Mouse (Mus musculus): ENCODE data around the gene Samd4. TPM values are rescaled to one million over a fixed set of nuclear protein-coding genes. Genes with fewer than 3 reads are reported as not detected.

The Samd4 gene
- total RNA-seq, 2 experiments from 2014 or later = 56.0 to 58.2 TPM

GRCm38 (mm10) chr14:46902498-46903087 is 19.9 kb downstream of the Samd4 start:
- intact Hi-C loops (cut with DNase I) = no loop called here
- no peak for DNase-seq

- DNase-seq = no peak
- intact Hi-C loops (cut with DNase I) = no loop called here
These were observed 21.6 kb downstream of the Samd4 start for GRCm38 (mm10) chr14:46904276-46904675.

- no peak for DNase-seq
- intact Hi-C loops (cut with DNase I) = no loop called here
These were observed 26.2 kb downstream of the Samd4 start for GRCm38 (mm10) chr14:46908858-46909257.

- intact Hi-C loops (cut with DNase I) = no loop called here
- no peak for DNase-seq
These were observed 29.8 kb downstream of the Samd4 start for GRCm38 (mm10) chr14:46912496-46912895.

- intact Hi-C loops (cut with DNase I) = no loop called here
- peak; percentile 23 to 47 for DNase-seq
These were observed 31.7 kb downstream of the Samd4 start for GRCm38 (mm10) chr14:46914356-46914755.

- intact Hi-C loops (cut with DNase I) = no loop called here
- no peak for DNase-seq
These were observed 32.9 kb downstream of the Samd4 start for GRCm38 (mm10) chr14:46915555-46915954.

- intact Hi-C loops (cut with DNase I) = no loop called here
- no peak for DNase-seq
These were observed 33.9 kb downstream of the Samd4 start for GRCm38 (mm10) chr14:46916581-46916980.

GRCm38 (mm10) chr14:46917136-46917535 is 34.5 kb downstream of the Samd4 start:
- intact Hi-C loops (cut with DNase I) = no loop called here
- DNase-seq = no peak

- no peak for DNase-seq
- intact Hi-C loops (cut with DNase I) = no loop called here
These were observed 34.9 kb downstream of the Samd4 start for GRCm38 (mm10) chr14:46917581-46917980.

- DNase-seq = no peak
- intact Hi-C loops (cut with DNase I) = loop anchor here (2.0 kb wide), 1 partner anchor 36 kb away; no protein-coding TSS in a partner anchor
These were observed 37.8 kb downstream of the Samd4 start for GRCm38 (mm10) chr14:46920496-46920895.

- DNase-seq = no peak
- intact Hi-C loops (cut with DNase I) = loop anchor here (2.0 kb wide), 1 partner anchor 37 kb away; no protein-coding TSS in a partner anchor
These were observed 38.7 kb downstream of the Samd4 start for GRCm38 (mm10) chr14:46921178-46921975.

- intact Hi-C loops (cut with DNase I) = no loop called here
- peak; percentile 32 to 34 for DNase-seq
These were observed 41.3 kb downstream of the Samd4 start for GRCm38 (mm10) chr14:46923931-46924330.

- DNase-seq = no peak
- intact Hi-C loops (cut with DNase I) = no loop called here
These were observed 41.8 kb downstream of the Samd4 start for GRCm38 (mm10) chr14:46924422-46924821.

GRCm38 (mm10) chr14:46928556-46928955 is 45.9 kb downstream of the Samd4 start:
- intact Hi-C loops (cut with DNase I) = no loop called here
- no peak for DNase-seq

GRCm38 (mm10) chr14:46932121-46932520 is 49.5 kb downstream of the Samd4 start:
- intact Hi-C loops (cut with DNase I) = no loop called here

GRCm38 (mm10) chr14:46932708-46933107 is 50.1 kb downstream of the Samd4 start:
- no peak for DNase-seq

More at GRCm38 (mm10) chr14:46932121-46932520, 49.5 kb downstream of the Samd4 start:
- no peak for DNase-seq

GRCm38 (mm10) chr14:46941077-46941476 is 58.4 kb downstream of the Samd4 start:
- no peak for DNase-seq
- intact Hi-C loops (cut with DNase I) = no loop called here

More at GRCm38 (mm10) chr14:46932708-46933107, 50.1 kb downstream of the Samd4 start:
- intact Hi-C loops (cut with DNase I) = no loop called here

GRCm38 (mm10) chr14:46941896-46942812 is 59.5 kb downstream of the Samd4 start:
- intact Hi-C loops (cut with DNase I) = no loop called here
- peak; percentile 57 to 60 for DNase-seq

GRCm38 (mm10) chr14:46944411-46944810 is 61.8 kb downstream of the Samd4 start:
- intact Hi-C loops (cut with DNase I) = no loop called here
- no peak for DNase-seq

- DNase-seq = no peak
- intact Hi-C loops (cut with DNase I) = no loop called here
These were observed 63.3 kb downstream of the Samd4 start for GRCm38 (mm10) chr14:46945903-46946490.
